Mouse (Mus musculus): ENCODE measurements at regions not wholly inside any gene's neighbourhood (a gene's known extent, or its start where the extent isn't known, plus 50 kb on each side); places are given as distances from the start of the nearest gene placed in this dataset.

DNA sequence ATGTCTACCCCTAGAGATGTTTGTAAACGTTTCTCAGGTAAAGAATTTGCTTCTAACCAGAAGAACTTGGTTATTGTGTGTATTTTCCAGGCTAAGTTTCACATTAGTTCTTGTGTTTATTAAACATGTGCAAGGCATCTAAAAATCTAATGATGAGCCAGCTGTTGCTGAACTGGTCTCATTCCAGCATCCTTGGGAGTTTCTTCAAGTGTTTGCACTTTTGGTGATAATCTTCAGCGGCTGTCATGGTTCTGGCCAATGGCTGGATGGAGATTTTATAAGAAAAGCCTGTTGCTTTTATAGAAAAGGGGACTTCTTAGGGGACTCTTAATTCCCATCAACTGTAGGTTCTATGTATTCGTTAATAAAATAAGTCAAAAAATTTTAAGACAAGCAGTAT is 229.1 kb downstream of the Gm11146 start:
- H3K27me3 ChIP-seq (replicated peaks; ENCODE audit: control insufficient read depth, insufficient read depth, low read length), result no peaks in the 10 kb centered on the region
- no peak overlapping the region for H3K9ac ChIP-seq (ENCODE audit: low read length)
- WGBS, result 89% methylated on average over 3 of the region's 3 CpGs
- H3K4me2 ChIP-seq (ENCODE audit: low read length), result no peak overlapping the region
- H3K4me1 ChIP-seq (ENCODE audit: control insufficient read depth, insufficient read depth, low read length), result no peaks in the 10 kb centered on the region
- H3K27ac ChIP-seq (ENCODE audit: low read depth, low read length), result no peak overlapping the region
- H3K9me3 ChIP-seq (replicated peaks; ENCODE audit: control insufficient read depth, low read length), result no peaks in the 10 kb centered on the region
- H3K4me3 ChIP-seq (ENCODE audit: low read depth, low read length), result no peak overlapping the region
- no peaks in the 10 kb centered on the region for H3K36me3 ChIP-seq (ENCODE audit: control insufficient read depth, insufficient read depth, low read length)
- DNase-seq (ENCODE audit: low spot score) (no peak), ATAC-seq (no peak)

- DNase-seq (ENCODE audit: low spot score), result no peak
- WGBS, result 99% methylated on average over 2 of the region's 2 CpGs
- no peak overlapping the region for H3K9ac ChIP-seq (ENCODE audit: low read length)
These were observed 232.1 kb downstream of the Gm11146 start for GRCm38 (mm10) chr16:77369810-77370209.

DNA sequence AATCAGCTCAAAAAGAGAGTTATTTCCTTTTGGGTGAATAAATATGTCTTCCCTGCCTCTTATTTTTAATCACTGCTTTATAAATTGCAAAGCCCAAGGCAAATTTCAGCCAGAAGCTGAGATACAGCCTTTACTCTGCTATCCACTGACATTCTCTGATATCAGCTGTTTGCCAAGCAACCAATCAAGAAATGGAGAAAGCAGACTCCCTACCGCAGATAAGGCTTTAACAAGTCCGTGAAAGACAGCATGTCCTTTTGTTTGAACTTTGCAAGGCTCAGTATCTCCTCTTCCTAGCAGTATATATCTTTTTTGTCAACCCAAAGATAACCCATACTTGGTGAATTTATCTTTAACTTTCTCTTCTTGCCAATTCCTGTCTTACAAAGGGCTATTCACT is 236.6 kb downstream of the Gm11146 start:
- DNase-seq (ENCODE audit: low spot score) (no peak), ATAC-seq (no peak)
- no peaks in the 10 kb centered on the region for H3K27me3 ChIP-seq (replicated peaks; ENCODE audit: control insufficient read depth, insufficient read depth, low read length)
- no peak overlapping the region for H3K27ac ChIP-seq (ENCODE audit: low read depth, low read length)
- no peaks in the 10 kb centered on the region for H3K4me1 ChIP-seq (ENCODE audit: control insufficient read depth, insufficient read depth, low read length)
- H3K36me3 ChIP-seq (ENCODE audit: control insufficient read depth, insufficient read depth, low read length), result no peaks in the 10 kb centered on the region
- no peak overlapping the region for H3K4me3 ChIP-seq (ENCODE audit: low read depth, low read length)
- no peak overlapping the region for H3K9ac ChIP-seq (ENCODE audit: low read length)
- no peaks in the 10 kb centered on the region for H3K9me3 ChIP-seq (replicated peaks; ENCODE audit: control insufficient read depth, low read length)
- WGBS, result 63% methylated on average over 2 of the region's 2 CpGs
- H3K4me2 ChIP-seq (ENCODE audit: low read length), result no peak overlapping the region

More at GRCm38 (mm10) chr16:77369810-77370209, 232.1 kb downstream of the Gm11146 start:
- no peaks in the 10 kb centered on the region for H3K9me3 ChIP-seq (replicated peaks; ENCODE audit: control insufficient read depth, low read length)
- no peaks in the 10 kb centered on the region for H3K27me3 ChIP-seq (replicated peaks; ENCODE audit: control insufficient read depth, insufficient read depth, low read length)
- no peak for ATAC-seq
- H3K4me3 ChIP-seq (ENCODE audit: low read depth, low read length), result no peak overlapping the region
- no peaks in the 10 kb centered on the region for H3K36me3 ChIP-seq (ENCODE audit: control insufficient read depth, insufficient read depth, low read length)
- H3K4me2 ChIP-seq (ENCODE audit: low read length), result no peak overlapping the region
- no peak overlapping the region for H3K27ac ChIP-seq (ENCODE audit: low read depth, low read length)
- H3K4me1 ChIP-seq (ENCODE audit: control insufficient read depth, insufficient read depth, low read length), result no peaks in the 10 kb centered on the region

GRCm38 (mm10) chr16:77364439-77364838 is 237.5 kb downstream of the Gm11146 start:
- no peaks in the 10 kb centered on the region for H3K27me3 ChIP-seq (replicated peaks; ENCODE audit: control insufficient read depth, insufficient read depth, low read length)
- WGBS, result 92% methylated on average over 3 of the region's 3 CpGs
- H3K36me3 ChIP-seq (ENCODE audit: control insufficient read depth, insufficient read depth, low read length), result no peaks in the 10 kb centered on the region

GRCm38 (mm10) chr16:77359190-77359589 is 242.7 kb downstream of the Gm11146 start:
- DNase-seq (ENCODE audit: low spot score) (no peak), ATAC-seq (no peak)
- no peak overlapping the region for H3K9ac ChIP-seq (ENCODE audit: low read length)
- H3K27ac ChIP-seq (ENCODE audit: low read depth, low read length), result no peak overlapping the region
- H3K4me3 ChIP-seq (ENCODE audit: low read depth, low read length), result no peak overlapping the region
- no peak overlapping the region for H3K4me2 ChIP-seq (ENCODE audit: low read length)
- no peaks in the 10 kb centered on the region for H3K9me3 ChIP-seq (replicated peaks; ENCODE audit: control insufficient read depth, low read length)
- 90% methylated on average over 5 of the region's 5 CpGs for WGBS
- no peaks in the 10 kb centered on the region for H3K36me3 ChIP-seq (ENCODE audit: control insufficient read depth, insufficient read depth, low read length)
- H3K4me1 ChIP-seq (ENCODE audit: control insufficient read depth, insufficient read depth, low read length), result no peaks in the 10 kb centered on the region
- no peaks in the 10 kb centered on the region for H3K27me3 ChIP-seq (replicated peaks; ENCODE audit: control insufficient read depth, insufficient read depth, low read length)

More at GRCm38 (mm10) chr16:77364439-77364838, 237.5 kb downstream of the Gm11146 start:
- no peak overlapping the region for H3K27ac ChIP-seq (ENCODE audit: low read depth, low read length)
- H3K4me3 ChIP-seq (ENCODE audit: low read depth, low read length), result no peak overlapping the region
- H3K9me3 ChIP-seq (replicated peaks; ENCODE audit: control insufficient read depth, low read length), result no peaks in the 10 kb centered on the region
- no peaks in the 10 kb centered on the region for H3K4me1 ChIP-seq (ENCODE audit: control insufficient read depth, insufficient read depth, low read length)
- no peak overlapping the region for H3K9ac ChIP-seq (ENCODE audit: low read length)
- H3K4me2 ChIP-seq (ENCODE audit: low read length), result no peak overlapping the region
- no peak for DNase-seq (ENCODE audit: low spot score)
- no peak for ATAC-seq

GRCm38 (mm10) chr16:77355260-77355659 is 246.6 kb downstream of the Gm11146 start:
- 95% methylated on average over 5 of the region's 5 CpGs for WGBS
- Histone ChIP-seq H3K4me2 (ENCODE audit: low read length) (no peak overlapping the region), H3K9me3 (replicated peaks; ENCODE audit: control insufficient read depth, low read length) (no peaks in the 10 kb centered on the region), H3K4me3 (ENCODE audit: low read depth, low read length) (no peak overlapping the region), H3K27ac (ENCODE audit: low read depth, low read length) (no peak overlapping the region), H3K27me3 (replicated peaks; ENCODE audit: control insufficient read depth, insufficient read depth, low read length) (no peaks in the 10 kb centered on the region), H3K9ac (ENCODE audit: low read length) (no peak overlapping the region), H3K4me1 (ENCODE audit: control insufficient read depth, insufficient read depth, low read length) (no peaks in the 10 kb centered on the region), H3K36me3 (ENCODE audit: control insufficient read depth, insufficient read depth, low read length) (no peaks in the 10 kb centered on the region)
- no peak for ATAC-seq
- DNase-seq (ENCODE audit: low spot score), result no peak

DNA sequence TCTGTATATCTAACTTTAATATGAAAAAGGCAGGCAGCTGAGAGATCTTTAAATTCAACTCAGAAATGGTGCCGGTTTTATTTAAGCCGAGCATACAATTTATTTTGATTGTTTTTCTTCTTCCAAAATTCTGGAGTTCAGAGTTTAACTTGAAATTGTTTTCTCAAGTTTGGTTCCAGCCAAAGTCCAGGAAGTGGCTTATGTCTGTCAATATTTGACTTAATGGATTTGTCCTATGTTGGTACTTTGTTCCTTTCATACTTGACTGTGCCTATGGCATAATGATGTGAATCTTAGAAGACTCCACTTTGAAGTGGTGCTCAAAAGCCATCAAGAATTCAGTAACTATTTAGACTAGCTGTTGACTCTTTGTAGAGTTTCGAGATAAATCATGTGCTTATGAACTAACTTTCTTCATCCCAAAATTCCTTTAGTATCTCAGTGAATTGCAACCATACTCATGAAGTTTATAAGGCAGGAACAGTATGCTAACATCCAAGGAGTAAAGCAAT is 247.6 kb downstream of the Gm11146 start:
- ATAC-seq (no peak), DNase-seq (ENCODE audit: low spot score) (no peak)
- WGBS, result 97% methylated on average over 3 of the region's 3 CpGs
- Histone ChIP-seq H3K9me3 (replicated peaks; ENCODE audit: control insufficient read depth, low read length) (no peaks in the 10 kb centered on the region), H3K4me1 (ENCODE audit: control insufficient read depth, insufficient read depth, low read length) (no peaks in the 10 kb centered on the region), H3K9ac (ENCODE audit: low read length) (no peak overlapping the region), H3K27ac (ENCODE audit: low read depth, low read length) (no peak overlapping the region), H3K27me3 (replicated peaks; ENCODE audit: control insufficient read depth, insufficient read depth, low read length) (no peaks in the 10 kb centered on the region), H3K4me2 (ENCODE audit: low read length) (no peak overlapping the region), H3K4me3 (ENCODE audit: low read depth, low read length) (no peak overlapping the region), H3K36me3 (ENCODE audit: control insufficient read depth, insufficient read depth, low read length) (no peaks in the 10 kb centered on the region)

GRCm38 (mm10) chr16:77346128-77346527 is 255.8 kb downstream of the Gm11146 start:
- no peak for ATAC-seq
- H3K4me1 ChIP-seq (ENCODE audit: control insufficient read depth, insufficient read depth, low read length), result no peaks in the 10 kb centered on the region
- 90% methylated on average over 7 of the region's 7 CpGs for WGBS
- H3K4me3 ChIP-seq (ENCODE audit: low read depth, low read length), result no peak overlapping the region
- H3K27ac ChIP-seq (ENCODE audit: low read depth, low read length), result no peak overlapping the region
- 0 out of 2 replicates have a peak, but pooled peaks cover 2% of the 10 kb centered on the region for H3K36me3 ChIP-seq (ENCODE audit: control insufficient read depth, insufficient read depth, low read length)
- H3K4me2 ChIP-seq (ENCODE audit: low read length), result no peak overlapping the region
- no peak overlapping the region for H3K9ac ChIP-seq (ENCODE audit: low read length)
- H3K9me3 ChIP-seq (replicated peaks; ENCODE audit: control insufficient read depth, low read length), result no peaks in the 10 kb centered on the region
- no peaks in the 10 kb centered on the region for H3K27me3 ChIP-seq (replicated peaks; ENCODE audit: control insufficient read depth, insufficient read depth, low read length)
- no peak for DNase-seq (ENCODE audit: low spot score)

DNA sequence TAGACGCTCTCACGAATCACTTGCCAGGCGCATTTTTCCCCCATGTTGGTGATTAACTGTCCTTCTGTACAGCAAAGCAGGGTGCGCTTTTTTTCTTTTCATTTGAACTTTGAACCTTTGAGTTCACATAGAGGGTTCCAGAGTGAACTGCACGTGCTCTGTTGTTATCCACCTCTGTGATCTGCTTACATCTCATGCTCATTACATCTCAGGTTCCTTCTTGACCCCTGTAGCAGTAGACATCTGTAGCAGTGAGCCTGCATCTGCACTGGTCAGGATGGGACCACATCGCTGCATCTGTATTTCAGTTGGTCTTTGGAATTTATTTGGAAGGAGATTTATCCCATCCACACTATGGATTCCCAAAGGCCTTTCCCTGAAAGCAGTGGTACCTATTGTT is 269.6 kb downstream of the Gm11146 start:
- peak overlapping the region; percentile 62; the same call in 1 of the 2 replicates for H3K27ac ChIP-seq (ENCODE audit: low read depth, low read length)
- WGBS, result 45% methylated on average over 6 of the region's 6 CpGs
- H3K4me1 ChIP-seq (ENCODE audit: control insufficient read depth, insufficient read depth, low read length), result peaks cover 20% of the 10 kb centered on the region; the same call in 1 of the 2 replicates
- peaks cover 3% of the 10 kb centered on the region; the same call in 1 of the 2 replicates for H3K36me3 ChIP-seq (ENCODE audit: control insufficient read depth, insufficient read depth, low read length)
- ATAC-seq (no peak), DNase-seq (ENCODE audit: low spot score) (peak; percentile 38)
- peak overlapping the region; percentile 49 for H3K9ac ChIP-seq (ENCODE audit: low read length)
- peak overlapping the region; percentile 54 for H3K4me2 ChIP-seq (ENCODE audit: low read length)
- peak overlapping the region; percentile 41 for H3K4me3 ChIP-seq (ENCODE audit: low read depth, low read length)
- H3K9me3 ChIP-seq (replicated peaks; ENCODE audit: control insufficient read depth, low read length), result no peaks in the 10 kb centered on the region
- H3K27me3 ChIP-seq (replicated peaks; ENCODE audit: control insufficient read depth, insufficient read depth, low read length), result no peaks in the 10 kb centered on the region
